Mouse (Mus musculus) midbrain, embryonic 16.5 days (tissue): Measurements from ENCODE around the gene Plagl2. TPM values are rescaled to one million over a fixed set of nuclear protein-coding genes. Genes with fewer than 3 reads are reported as not detected.

Experiments
- ATAC-seq: fragments of 200-750 bp; cut with Nextera tagmentation; 2 replicates; pipeline ENCODE4 v1.8.0; 2017; ENCODE audit warnings: moderate TSS enrichment
- H3K27ac ChIP-seq: fragments of 300-500 bp; sonication (generic); 2 replicates; pipeline ENCODE4 v1.5.1; 2014; ENCODE audit warnings: mild to moderate bottlenecking, low read length, mixed read lengths
- H3K27me3 ChIP-seq: fragments of 300-500 bp; sonication (generic); 2 replicates; pipeline ENCODE4 v1.6.1; 2014; ENCODE audit warnings: low read depth, low read length, mixed read lengths; ENCODE audit not compliant: control insufficient read depth, insufficient read depth
- H3K36me3 ChIP-seq: fragments of 300-500 bp; sonication (generic); 2 replicates; pipeline ENCODE4 v1.6.1; 2014; ENCODE audit warnings: mild to moderate bottlenecking, low read length, moderate library complexity, mixed read lengths; ENCODE audit not compliant: control insufficient read depth, insufficient read depth
- H3K4me1 ChIP-seq: fragments of 300-500 bp; sonication (generic); 2 replicates; pipeline ENCODE4 v1.6.1; 2014; ENCODE audit warnings: mild to moderate bottlenecking, low read length, mixed read lengths; ENCODE audit not compliant: control insufficient read depth, insufficient read depth
- H3K4me2 ChIP-seq: fragments of 300-500 bp; sonication (generic); 2 replicates; pipeline ENCODE4 v1.6.1; 2014; ENCODE audit warnings: mild to moderate bottlenecking, low read length, mixed read lengths
- H3K4me3 ChIP-seq: fragments of 300-500 bp; sonication (generic); 2 replicates; pipeline ENCODE4 v1.5.1; 2014; ENCODE audit warnings: low read depth, mild to moderate bottlenecking, low read length, moderate library complexity, mixed read lengths
- H3K9ac ChIP-seq: fragments of 300-500 bp; sonication (generic); 2 replicates; pipeline ENCODE4 v1.6.1; 2014; ENCODE audit warnings: low read depth, low read length, mixed read lengths
- H3K9me3 ChIP-seq: fragments of 300-500 bp; sonication (generic); replicated peaks from 2 replicates; pipeline ENCODE4 v1.6.1; 2014; ENCODE audit warnings: mild to moderate bottlenecking, low read length, mixed read lengths; ENCODE audit not compliant: control insufficient read depth, poor library complexity, severe bottlenecking
- WGBS: fragments of 180-500 bp; shearing (Covaris S2); extraction: QIAGEN DNeasy Blood & Tissue Kit; methylation state at CpG from one replicate; pipeline ENCODE4 v1.1.7; 2014; 5-methylcytosine and 5-hydroxymethylcytosine counted together
- polyA plus RNA-seq: library from polyadenylated mRNA; unstranded; fragments of >200 nt; fragmentation: Nextera tagmentation; extraction: Ambion mirVana; gene quantifications from 2 replicates; pipeline ENCODE4 v1.2.1, GENCODE M21; 2015

Plagl2 gene
- polyA plus RNA-seq, 1 experiment from 2014 or later: 5.2 TPM

- H3K4me1 ChIP-seq: no peaks in the 10 kb centered on the region
- no peak overlapping the region for H3K4me3 ChIP-seq
- H3K27ac ChIP-seq: no peak overlapping the region
- H3K9me3 ChIP-seq: no peaks in the 10 kb centered on the region
- H3K36me3 ChIP-seq: peaks cover 15% of the 10 kb centered on the region
- WGBS: 90% methylated on average over 4 of the region's 4 CpGs
- no peak overlapping the region for H3K9ac ChIP-seq
- ATAC-seq: no peak
- no peaks in the 10 kb centered on the region for H3K27me3 ChIP-seq
- H3K4me2 ChIP-seq: no peak overlapping the region
Measured at GRCm38 (mm10) chr2:153213351-153213750, 27.9 kb downstream of the Plagl2 start.

GRCm38 (mm10) chr2:153211451-153211850 lies 29.8 kb downstream of the Plagl2 start:
- H3K9me3 ChIP-seq: no peaks in the 10 kb centered on the region
- no peak overlapping the region for H3K27ac ChIP-seq
- 98% methylated on average over 5 of the region's 5 CpGs for WGBS
- no peaks in the 10 kb centered on the region for H3K4me1 ChIP-seq
- no peak overlapping the region for H3K9ac ChIP-seq
- no peaks in the 10 kb centered on the region for H3K27me3 ChIP-seq
- H3K4me2 ChIP-seq: no peak overlapping the region
- peaks cover 26% of the 10 kb centered on the region for H3K36me3 ChIP-seq
- H3K4me3 ChIP-seq: no peak overlapping the region
- ATAC-seq: no peak

- WGBS: 91% methylated on average over 5 of the region's 5 CpGs
- peaks cover 34% of the 10 kb centered on the region for H3K36me3 ChIP-seq
Measured at GRCm38 (mm10) chr2:153209286-153209685, 31.9 kb downstream of the Plagl2 start.

GRCm38 (mm10) chr2:153208149-153208548 lies 33.1 kb downstream of the Plagl2 start:
- H3K4me3 ChIP-seq: no peak overlapping the region
- ATAC-seq: no peak
- no peak overlapping the region for H3K9ac ChIP-seq
- WGBS: 96% methylated on average over 2 of the region's 2 CpGs
- H3K36me3 ChIP-seq: peaks cover 40% of the 10 kb centered on the region
- no peak overlapping the region for H3K27ac ChIP-seq
- H3K9me3 ChIP-seq: no peaks in the 10 kb centered on the region
- H3K4me1 ChIP-seq: no peaks in the 10 kb centered on the region
- no peaks in the 10 kb centered on the region for H3K27me3 ChIP-seq
- H3K4me2 ChIP-seq: no peak overlapping the region

More at GRCm38 (mm10) chr2:153209286-153209685, 31.9 kb downstream of the Plagl2 start:
- no peak overlapping the region for H3K4me3 ChIP-seq
- H3K9me3 ChIP-seq: no peaks in the 10 kb centered on the region
- H3K27me3 ChIP-seq: no peaks in the 10 kb centered on the region
- H3K9ac ChIP-seq: no peak overlapping the region
- no peaks in the 10 kb centered on the region for H3K4me1 ChIP-seq
- no peak overlapping the region for H3K27ac ChIP-seq
- H3K4me2 ChIP-seq: no peak overlapping the region
- ATAC-seq: no peak

DNA sequence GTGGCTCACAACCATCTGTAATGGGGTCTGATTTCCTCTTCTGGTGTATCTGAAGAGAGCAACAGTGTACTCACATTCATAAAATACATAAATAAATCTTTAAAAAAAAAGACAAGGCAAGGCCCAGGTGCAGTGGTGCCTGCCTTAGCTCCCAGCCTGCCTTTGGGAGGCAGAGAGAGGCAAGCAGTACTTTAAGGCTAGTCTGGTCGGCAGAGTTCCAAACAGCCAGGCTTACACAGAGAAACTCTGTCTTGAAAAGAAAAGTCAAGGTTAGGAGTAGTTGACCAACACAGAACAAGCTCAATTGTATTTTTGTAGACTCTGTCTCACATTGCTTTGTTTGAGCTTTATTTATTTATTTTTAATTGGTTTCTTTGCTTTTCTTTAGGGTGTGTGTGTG lies 38.5 kb downstream of the Plagl2 start:
- no peak overlapping the region for H3K27ac ChIP-seq
- peaks cover 43% of the 10 kb centered on the region for H3K36me3 ChIP-seq
- 58% methylated on average over 1 of the region's 1 CpGs for WGBS
- no peak for ATAC-seq
- no peaks in the 10 kb centered on the region for H3K9me3 ChIP-seq
- H3K9ac ChIP-seq: no peak overlapping the region
- H3K4me1 ChIP-seq: no peaks in the 10 kb centered on the region
- no peaks in the 10 kb centered on the region for H3K27me3 ChIP-seq
- H3K4me3 ChIP-seq: no peak overlapping the region
- no peak overlapping the region for H3K4me2 ChIP-seq

GRCm38 (mm10) chr2:153199114-153199513 lies 42.1 kb downstream of the Plagl2 start:
- no peak for ATAC-seq
- no peaks in the 10 kb centered on the region for H3K27me3 ChIP-seq
- no peaks in the 10 kb centered on the region for H3K4me1 ChIP-seq
- H3K4me3 ChIP-seq: no peak overlapping the region
- no peak overlapping the region for H3K27ac ChIP-seq
- H3K9me3 ChIP-seq: no peaks in the 10 kb centered on the region
- H3K4me2 ChIP-seq: no peak overlapping the region
- WGBS: 94% methylated on average over 2 of the region's 2 CpGs
- peaks cover 50% of the 10 kb centered on the region for H3K36me3 ChIP-seq
- no peak overlapping the region for H3K9ac ChIP-seq

DNA sequence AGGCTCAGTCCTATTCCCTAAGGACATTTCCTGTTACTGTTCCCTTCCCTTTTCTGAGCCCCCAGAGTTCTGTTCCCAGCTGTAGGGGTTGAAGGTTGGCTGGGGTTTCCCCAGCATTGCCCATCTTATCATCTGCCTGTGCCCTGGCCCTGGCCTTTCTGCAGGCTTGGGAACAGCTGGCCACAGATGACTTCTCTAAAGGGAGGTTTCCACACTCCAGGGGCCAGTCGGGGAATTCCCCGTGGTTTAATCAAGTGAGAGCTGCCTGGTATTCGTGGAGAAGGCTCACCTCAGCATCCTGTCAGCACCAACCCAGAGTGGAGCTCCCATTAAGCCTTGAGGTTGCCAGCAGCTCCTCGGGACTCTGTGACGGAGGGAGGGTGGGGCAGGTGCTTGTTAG lies 42.7 kb downstream of the Plagl2 start:
- H3K27ac ChIP-seq: no peak overlapping the region
- H3K4me2 ChIP-seq: no peak overlapping the region
- H3K4me1 ChIP-seq: no peaks in the 10 kb centered on the region
- H3K27me3 ChIP-seq: no peaks in the 10 kb centered on the region
- peaks cover 45% of the 10 kb centered on the region for H3K36me3 ChIP-seq
- H3K9ac ChIP-seq: no peak overlapping the region
- ATAC-seq: no peak
- no peaks in the 10 kb centered on the region for H3K9me3 ChIP-seq
- H3K4me3 ChIP-seq: no peak overlapping the region
- 80% methylated on average over 5 of the region's 5 CpGs for WGBS

- no peaks in the 10 kb centered on the region for H3K9me3 ChIP-seq
- no peak overlapping the region for H3K27ac ChIP-seq
- no peaks in the 10 kb centered on the region for H3K27me3 ChIP-seq
- H3K4me1 ChIP-seq: no peaks in the 10 kb centered on the region
- H3K4me2 ChIP-seq: no peak overlapping the region
- H3K9ac ChIP-seq: no peak overlapping the region
- peaks cover 49% of the 10 kb centered on the region for H3K36me3 ChIP-seq
- WGBS: 91% methylated on average over 3 of the region's 3 CpGs
- no peak overlapping the region for H3K4me3 ChIP-seq
- ATAC-seq: no peak
Measured at GRCm38 (mm10) chr2:153194255-153194654, 47.0 kb downstream of the Plagl2 start.

GRCm38 (mm10) chr2:153191242-153191641 lies 50.0 kb downstream of the Plagl2 start:
- ATAC-seq: no peak
- Histone ChIP-seq H3K4me1 (no peaks in the 10 kb centered on the region), H3K27me3 (no peaks in the 10 kb centered on the region), H3K9me3 (no peaks in the 10 kb centered on the region), H3K4me2 (no peak overlapping the region), H3K36me3 (peaks cover 54% of the 10 kb centered on the region), H3K27ac (no peak overlapping the region), H3K4me3 (no peak overlapping the region), H3K9ac (no peak overlapping the region)
- WGBS: 82% methylated on average over 2 of the region's 2 CpGs

- H3K4me3 ChIP-seq: no peak overlapping the region
- no peak overlapping the region for H3K9ac ChIP-seq
- H3K27me3 ChIP-seq: no peaks in the 10 kb centered on the region
- H3K4me1 ChIP-seq: no peaks in the 10 kb centered on the region
- H3K4me2 ChIP-seq: no peak overlapping the region
- 97% methylated on average over 2 of the region's 2 CpGs for WGBS
- ATAC-seq: no peak
- H3K36me3 ChIP-seq: peaks cover 46% of the 10 kb centered on the region
- no peaks in the 10 kb centered on the region for H3K9me3 ChIP-seq
- no peak overlapping the region for H3K27ac ChIP-seq
Measured at GRCm38 (mm10) chr2:153187848-153188247, 53.4 kb downstream of the Plagl2 start.
